Mouse (Mus musculus) lung, embryonic 15.5 days (tissue): ENCODE data around the gene Scn8a. TPM values are rescaled to one million over a fixed set of nuclear protein-coding genes. Genes with fewer than 3 reads are reported as not detected.

Source experiments
- ATAC-seq: fragments of 200-750 bp; cut with Nextera tagmentation; 2 replicates; pipeline ENCODE4 v1.8.0; 2017; ENCODE audit warnings: moderate number of reproducible peaks, borderline replicate concordance; ENCODE audit not compliant: low FRiP score, low TSS enrichment; ENCODE audit errors: extremely low read depth
- H3K27ac ChIP-seq: fragments of 300-500 bp; sonication (generic); 2 replicates; pipeline ENCODE4 v1.5.1; 2015; ENCODE audit warnings: moderate library complexity, mild to moderate bottlenecking, inconsistent platforms
- H3K27me3 ChIP-seq: fragments of 300-500 bp; sonication (generic); 2 replicates; pipeline ENCODE4 v1.6.1; 2015; ENCODE audit warnings: inconsistent platforms
- H3K36me3 ChIP-seq: fragments of 300-500 bp; sonication (generic); 2 replicates; pipeline ENCODE4 v1.6.1; 2015; ENCODE audit warnings: inconsistent platforms
- H3K4me1 ChIP-seq: fragments of 300-500 bp; sonication (generic); 2 replicates; pipeline ENCODE4 v1.6.1; 2015; ENCODE audit warnings: inconsistent platforms
- H3K4me2 ChIP-seq: fragments of 300-500 bp; sonication (generic); 2 replicates; pipeline ENCODE4 v1.6.1; 2015; ENCODE audit warnings: inconsistent platforms, mild to moderate bottlenecking, moderate library complexity
- H3K4me3 ChIP-seq: fragments of 300-500 bp; sonication (generic); 2 replicates; pipeline ENCODE4 v1.5.1; 2015; ENCODE audit warnings: mild to moderate bottlenecking, inconsistent platforms
- H3K9ac ChIP-seq: fragments of 300-500 bp; sonication (generic); 2 replicates; pipeline ENCODE4 v1.6.1; 2015; ENCODE audit warnings: inconsistent platforms
- H3K9me3 ChIP-seq: fragments of 300-500 bp; sonication (generic); 2 replicates; pipeline ENCODE4 v1.6.1; 2016; ENCODE audit warnings: inconsistent platforms
- WGBS: fragments of 180-500 bp; shearing (Covaris S2); methylation state at CpG from one replicate; pipeline ENCODE4 v1.1.7; 2015; 5-methylcytosine and 5-hydroxymethylcytosine counted together
- polyA plus RNA-seq: library from polyadenylated mRNA; unstranded; fragments of >200 nt; fragmentation: Nextera tagmentation; extraction: Ambion mirVana; gene quantifications from 2 replicates; pipeline ENCODE4 v1.2.1, GENCODE M21; 2015

Scn8a gene
- polyA plus RNA-seq, 1 experiment from 2014 or later: 1.4 TPM

DNA sequence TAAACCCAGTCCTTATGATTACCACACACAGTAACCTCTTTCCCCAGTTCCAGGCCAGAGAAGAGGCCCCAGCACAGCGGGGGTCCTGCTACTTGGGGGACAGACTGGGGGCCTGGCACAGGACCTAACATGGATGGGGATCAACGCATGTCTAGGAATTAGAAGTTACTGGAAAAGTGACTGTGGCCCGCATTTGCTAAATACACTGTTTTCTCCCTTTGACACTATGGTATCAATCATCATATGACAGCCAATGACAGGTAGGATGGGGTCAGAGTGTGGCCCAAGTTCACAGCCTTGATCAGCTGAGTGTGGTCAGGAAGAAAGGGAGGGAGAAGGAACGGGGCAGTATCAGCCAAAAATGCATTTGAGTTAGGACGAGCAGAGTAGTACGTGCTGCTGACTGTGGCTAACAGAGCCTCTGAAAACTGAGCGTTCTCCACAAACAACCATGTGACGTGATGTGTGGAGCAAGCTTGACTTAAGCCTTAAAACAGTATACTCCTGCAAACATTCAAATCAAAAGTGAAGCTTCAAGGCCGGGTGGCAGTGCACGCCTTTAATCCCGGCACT lies 190.7 kb downstream of the Scn8a start:
- Histone ChIP-seq H3K4me2 (no peak overlapping the region), H3K9me3 (no peaks in the 10 kb centered on the region), H3K4me3 (no peak overlapping the region), H3K27me3 (peaks cover 16% of the 10 kb centered on the region), H3K27ac (no peak overlapping the region), H3K4me1 (peaks cover 7% of the 10 kb centered on the region), H3K36me3 (no peaks in the 10 kb centered on the region), H3K9ac (no peak overlapping the region)
- 72% methylated on average over 11 of the region's 11 CpGs for WGBS
- ATAC-seq: no peak

DNA sequence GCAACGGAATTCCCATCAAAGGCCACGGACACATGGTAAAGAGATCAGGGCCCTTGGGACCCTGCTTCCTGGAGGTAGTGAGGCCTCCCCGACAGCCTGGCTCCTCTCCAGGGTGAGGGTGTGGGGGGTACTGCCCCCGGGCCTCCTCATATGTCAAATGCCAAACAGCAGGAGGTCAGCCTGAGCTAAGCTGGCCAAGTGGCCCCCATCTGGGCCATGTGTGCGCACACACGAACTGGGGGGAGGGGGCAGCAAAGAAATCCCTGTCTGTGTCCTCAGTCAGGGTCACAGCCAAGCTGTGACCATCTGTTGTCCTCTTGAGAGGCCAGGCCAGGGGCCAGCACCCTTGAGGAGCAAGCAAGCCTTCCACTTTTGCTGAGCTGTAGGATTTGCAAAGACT lies 195.4 kb downstream of the Scn8a start:
- WGBS: 30% methylated on average over 6 of the region's 6 CpGs
- no peak for ATAC-seq

DNA sequence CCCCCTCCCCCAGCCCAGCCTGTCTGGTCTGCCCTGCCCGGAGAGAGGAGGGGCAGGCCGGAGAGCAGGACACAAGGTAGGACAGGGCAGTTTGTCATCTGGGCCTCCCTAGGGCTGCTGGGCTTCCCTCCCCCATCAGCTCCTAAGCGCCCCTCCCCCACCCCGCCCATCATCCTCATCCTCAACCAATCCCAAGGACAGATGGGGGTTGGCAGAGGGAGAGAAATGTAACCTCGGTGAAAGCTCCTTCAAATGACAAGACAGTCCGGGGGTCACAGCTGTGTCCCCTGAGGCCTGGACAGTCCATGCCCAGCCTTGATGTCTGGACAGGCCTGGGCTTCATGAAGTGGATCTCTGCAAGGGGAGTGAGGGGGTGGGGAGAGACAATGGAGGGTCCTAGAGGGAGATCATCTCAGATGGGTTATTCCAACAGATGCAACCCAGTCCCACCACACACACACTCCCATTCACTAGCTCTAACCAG lies 196.7 kb downstream of the Scn8a start:
- Histone ChIP-seq H3K4me3 (no peak overlapping the region), H3K4me2 (no peak overlapping the region), H3K27me3 (no peaks in the 10 kb centered on the region), H3K9ac (peak overlapping the region; percentile 9; the same call in 1 of the 2 replicates), H3K4me1 (peaks cover 62% of the 10 kb centered on the region), H3K27ac (0 out of 2 replicates have a peak overlapping the region, but pooled peaks have one; percentile 15), H3K9me3 (no peaks in the 10 kb centered on the region), H3K36me3 (no peaks in the 10 kb centered on the region)
- no peak for ATAC-seq
- 28% methylated on average over 5 of the region's 6 CpGs for WGBS

More for the DNA sequence above, 195.4 kb downstream of the Scn8a start:
- no peaks in the 10 kb centered on the region for H3K36me3 ChIP-seq
- H3K9me3 ChIP-seq: no peaks in the 10 kb centered on the region
- H3K9ac ChIP-seq: no peak overlapping the region
- H3K27ac ChIP-seq: no peak overlapping the region
- H3K4me1 ChIP-seq: peaks cover 49% of the 10 kb centered on the region
- no peak overlapping the region for H3K4me2 ChIP-seq
- H3K4me3 ChIP-seq: no peak overlapping the region
- H3K27me3 ChIP-seq: no peaks in the 10 kb centered on the region

DNA sequence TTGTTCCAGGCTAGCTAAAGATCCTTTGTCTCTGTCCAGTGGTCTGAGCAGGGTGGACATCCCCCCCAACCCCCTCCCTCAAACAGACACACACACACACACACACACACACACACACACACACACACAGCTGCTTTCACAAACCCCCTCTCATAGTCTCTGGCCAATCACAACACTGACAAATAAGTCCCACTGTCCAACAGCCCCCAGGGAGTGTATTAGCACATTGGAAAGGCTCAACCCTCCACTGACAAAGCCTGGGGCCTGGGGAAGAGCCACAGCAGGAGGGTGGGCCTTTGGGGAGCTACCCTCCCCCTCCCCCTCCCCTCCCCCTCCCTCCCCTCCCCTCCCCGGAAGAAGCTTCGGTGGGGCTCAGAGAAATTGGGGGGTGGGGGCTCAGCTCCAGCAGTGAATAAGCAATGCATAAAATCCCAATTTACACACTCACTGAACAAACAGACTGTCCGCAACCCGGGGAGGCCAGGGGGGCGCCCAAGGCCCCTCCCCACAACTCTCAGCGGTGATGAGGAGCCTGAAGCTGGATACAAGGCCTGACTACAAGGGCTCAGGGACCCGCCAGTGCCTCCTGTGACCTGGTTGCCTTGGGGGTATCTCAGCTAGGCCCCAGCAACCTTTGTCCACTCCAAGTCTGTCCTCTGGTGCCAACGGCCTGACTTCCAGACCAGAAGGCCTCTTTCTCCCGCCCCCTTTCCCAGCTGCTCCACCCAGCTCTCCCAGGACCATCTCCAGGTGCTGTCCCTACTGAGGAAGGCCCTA lies 197.4 kb downstream of the Scn8a start:
- WGBS: 30% methylated on average over 7 of the region's 9 CpGs
- H3K4me1 ChIP-seq: peaks cover 67% of the 10 kb centered on the region
- no peaks in the 10 kb centered on the region for H3K27me3 ChIP-seq
- no peak overlapping the region for H3K4me3 ChIP-seq
- peak overlapping the region; percentile 58 for H3K27ac ChIP-seq
- H3K4me2 ChIP-seq: no peak overlapping the region
- H3K9ac ChIP-seq: no peak overlapping the region
- no peaks in the 10 kb centered on the region for H3K9me3 ChIP-seq
- no peaks in the 10 kb centered on the region for H3K36me3 ChIP-seq
- ATAC-seq: no peak

DNA sequence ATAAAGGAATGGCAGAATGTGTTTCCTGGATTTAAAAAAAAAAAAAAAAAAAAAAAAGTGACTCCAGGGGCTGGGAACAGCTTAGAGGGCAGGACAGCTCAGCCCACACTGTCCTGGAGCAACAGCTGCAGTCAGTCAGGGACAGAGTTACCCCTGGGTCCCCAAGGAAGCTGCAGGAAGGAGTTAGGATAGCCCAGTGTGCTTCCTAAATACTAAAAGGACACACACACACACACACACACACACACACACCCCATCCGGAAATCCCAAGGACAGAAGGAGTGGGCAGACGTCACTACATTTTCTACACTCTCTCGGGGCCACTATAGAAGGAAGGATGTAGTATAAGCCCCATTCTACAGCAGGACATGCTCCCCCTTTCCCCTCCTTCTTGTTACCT lies 198.4 kb downstream of the Scn8a start:
- no peaks in the 10 kb centered on the region for H3K36me3 ChIP-seq
- H3K4me3 ChIP-seq: no peak overlapping the region
- H3K27me3 ChIP-seq: no peaks in the 10 kb centered on the region
- H3K27ac ChIP-seq: peak overlapping the region; percentile 58
- peak; percentile 65; the same call in 1 of the 2 replicates for ATAC-seq
- no peak overlapping the region for H3K4me2 ChIP-seq
- H3K4me1 ChIP-seq: peaks cover 75% of the 10 kb centered on the region
- H3K9ac ChIP-seq: no peak overlapping the region
- WGBS: 24% methylated on average over 3 of the region's 3 CpGs
- H3K9me3 ChIP-seq: no peaks in the 10 kb centered on the region

DNA sequence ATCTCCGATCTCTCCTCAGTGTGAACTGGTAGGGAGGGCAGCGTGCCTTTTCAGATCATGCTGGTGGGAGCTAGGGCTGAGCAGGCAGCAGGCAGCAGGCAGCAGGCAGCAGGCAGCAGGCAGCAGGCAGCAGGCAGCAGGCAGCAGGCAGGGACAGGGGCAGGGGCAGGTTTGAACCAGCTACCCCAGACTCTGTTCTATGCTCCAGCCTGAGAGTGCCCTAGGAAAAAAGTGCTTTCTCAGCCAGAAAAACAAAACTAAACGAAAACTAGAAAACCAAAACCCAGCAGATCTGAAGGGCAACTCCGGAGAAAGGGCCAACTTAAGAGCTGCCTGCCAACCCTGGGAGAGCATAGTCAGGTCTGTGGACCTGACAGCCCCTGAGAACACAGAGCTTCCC lies 199.0 kb downstream of the Scn8a start:
- whole genome bisulfite sequencing: 46% methylated on average over 4 of the region's 4 CpGs
- Histone ChIP-seq H3K27me3 (no peaks in the 10 kb centered on the region), H3K4me2 (no peak overlapping the region), H3K4me1 (peaks cover 77% of the 10 kb centered on the region), H3K27ac (peak overlapping the region; percentile 53), H3K36me3 (no peaks in the 10 kb centered on the region), H3K9ac (no peak overlapping the region), H3K9me3 (no peaks in the 10 kb centered on the region), H3K4me3 (no peak overlapping the region)
- ATAC-seq: no peak

DNA sequence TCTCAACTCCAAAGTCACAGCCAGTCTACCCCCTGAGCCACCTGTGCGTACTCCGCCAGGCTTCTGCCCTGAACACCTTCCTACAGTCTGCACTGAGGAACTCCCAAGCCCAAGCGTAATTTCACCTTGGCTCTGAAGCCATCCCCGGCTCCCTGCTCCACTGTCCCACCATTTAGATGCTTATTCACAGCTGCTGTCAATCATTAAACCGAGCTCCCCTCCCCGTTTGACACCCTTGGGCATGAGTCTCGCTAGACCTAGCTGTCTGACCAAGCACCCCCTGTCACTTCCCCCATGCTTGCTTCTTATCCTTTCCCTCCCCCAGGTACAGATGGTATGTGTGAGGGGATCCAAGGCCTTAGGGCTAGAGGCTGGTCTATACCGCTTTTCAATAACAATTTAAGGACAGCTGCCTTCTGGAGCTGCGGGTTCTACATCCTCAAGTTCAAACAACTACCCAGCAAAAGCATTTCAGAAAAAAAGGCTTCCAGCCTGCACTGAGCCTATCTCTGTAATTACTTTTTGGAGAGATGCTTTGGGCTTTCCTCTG lies 200.1 kb downstream of the Scn8a start:
- no peak for ATAC-seq
- Histone ChIP-seq H3K27ac (peak overlapping the region; percentile 45), H3K4me2 (no peak overlapping the region), H3K27me3 (no peaks in the 10 kb centered on the region), H3K9ac (no peak overlapping the region), H3K36me3 (no peaks in the 10 kb centered on the region), H3K4me1 (peaks cover 82% of the 10 kb centered on the region), H3K4me3 (no peak overlapping the region), H3K9me3 (no peaks in the 10 kb centered on the region)
- 50% methylated on average over 9 of the region's 9 CpGs for WGBS

DNA sequence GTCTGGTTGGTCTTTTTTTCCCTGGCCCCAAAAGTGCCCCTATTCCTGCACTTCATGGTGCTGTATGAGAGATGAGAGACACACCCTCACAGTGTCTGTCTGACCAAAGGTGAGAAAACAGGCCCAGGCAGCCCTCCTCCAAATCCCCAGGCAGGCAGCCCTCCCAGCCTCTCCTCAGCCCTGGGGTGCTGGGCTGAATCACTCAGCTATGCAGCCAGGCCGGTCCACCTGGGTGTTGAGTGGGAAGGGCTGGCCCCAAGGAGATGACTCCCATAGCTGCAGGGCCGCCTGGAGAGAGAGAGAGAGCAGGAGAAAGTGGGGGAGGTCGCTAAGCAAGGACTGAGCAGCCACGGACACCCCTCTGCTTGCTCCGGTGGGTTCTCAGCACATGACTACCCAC lies 201.1 kb downstream of the Scn8a start:
- ATAC-seq: peak; percentile 13; the same call in 1 of the 2 replicates
- H3K9me3 ChIP-seq: no peaks in the 10 kb centered on the region
- H3K4me3 ChIP-seq: no peak overlapping the region
- no peak overlapping the region for H3K4me2 ChIP-seq
- 26% methylated on average over 5 of the region's 5 CpGs for WGBS
- H3K9ac ChIP-seq: no peak overlapping the region
- peak overlapping the region; percentile 45 for H3K27ac ChIP-seq
- 0 out of 2 replicates have a peak, but pooled peaks cover under 1% of the 10 kb centered on the region for H3K27me3 ChIP-seq
- H3K36me3 ChIP-seq: no peaks in the 10 kb centered on the region
- peaks cover 78% of the 10 kb centered on the region for H3K4me1 ChIP-seq

DNA sequence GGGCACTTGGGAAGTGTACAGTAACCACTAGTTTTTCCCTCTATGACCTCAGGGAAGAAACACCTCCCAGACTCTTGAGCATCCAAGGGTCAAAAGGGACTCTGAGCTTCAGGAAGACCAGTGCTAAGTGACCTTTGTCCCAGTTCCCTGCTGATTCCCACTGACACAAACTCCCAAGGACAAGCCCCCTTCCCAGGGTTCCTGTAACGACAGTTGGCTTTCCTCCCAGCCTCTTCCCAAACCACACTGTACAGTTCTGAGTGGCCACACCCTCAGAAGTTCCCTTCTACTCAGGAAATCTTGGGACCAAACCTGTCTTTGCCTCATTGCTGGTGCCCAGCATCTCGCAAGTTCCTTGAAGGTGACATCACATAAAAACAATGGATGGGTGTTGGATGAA lies 203.1 kb downstream of the Scn8a start:
- H3K36me3 ChIP-seq: no peaks in the 10 kb centered on the region
- no peak overlapping the region for H3K9ac ChIP-seq
- peaks cover 73% of the 10 kb centered on the region for H3K4me1 ChIP-seq
- H3K4me3 ChIP-seq: no peak overlapping the region
- no peak overlapping the region for H3K4me2 ChIP-seq
- H3K27me3 ChIP-seq: peaks cover 6% of the 10 kb centered on the region; the same call in 1 of the 2 replicates
- no peak for ATAC-seq
- no peaks in the 10 kb centered on the region for H3K9me3 ChIP-seq
- no peak overlapping the region for H3K27ac ChIP-seq
- whole genome bisulfite sequencing: 48% methylated on average over 2 of the region's 2 CpGs

DNA sequence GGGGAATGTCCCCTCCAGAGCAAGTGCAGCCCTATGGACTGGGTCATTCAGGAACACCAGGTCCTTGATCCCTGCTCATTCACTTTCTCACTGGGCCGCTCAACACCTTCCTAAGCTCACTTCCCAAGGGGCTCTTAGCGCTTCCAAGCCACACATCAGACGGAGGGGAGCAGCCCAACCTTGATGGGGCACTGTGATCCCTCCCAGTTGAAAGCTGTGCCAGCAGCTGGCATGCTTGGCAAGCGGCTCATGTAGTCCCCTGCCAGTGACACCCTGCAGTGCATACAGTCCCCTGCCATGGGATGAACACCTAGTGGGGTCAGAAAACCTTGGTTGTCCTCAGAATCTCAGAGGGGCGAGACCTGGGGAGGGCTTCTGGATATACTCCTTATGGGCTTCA lies 204.4 kb downstream of the Scn8a start:
- no peak overlapping the region for H3K27ac ChIP-seq

DNA sequence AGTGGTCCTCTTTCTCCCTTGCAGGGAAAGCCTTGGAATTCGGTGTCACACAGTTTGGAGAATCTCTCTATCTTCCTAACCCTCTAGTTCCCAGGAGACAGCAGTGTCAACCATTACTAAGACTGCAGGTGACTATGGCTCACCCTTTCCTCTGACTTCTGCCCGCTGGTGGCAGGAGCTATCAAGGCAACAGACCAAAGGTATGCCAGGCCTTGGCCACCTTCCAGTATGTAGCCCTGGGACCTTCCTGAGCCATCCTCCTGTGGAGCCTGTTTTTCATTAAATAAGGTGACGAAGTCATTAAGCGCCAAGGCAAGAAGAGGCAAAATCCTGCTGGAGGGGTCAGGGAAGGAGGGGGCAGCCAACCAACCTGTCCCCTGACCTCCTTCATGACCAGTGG lies 205.5 kb downstream of the Scn8a start:
- no peak overlapping the region for H3K4me3 ChIP-seq
- ATAC-seq: no peak
- H3K36me3 ChIP-seq: no peaks in the 10 kb centered on the region
- H3K9ac ChIP-seq: no peak overlapping the region
- H3K9me3 ChIP-seq: no peaks in the 10 kb centered on the region
- H3K27ac ChIP-seq: no peak overlapping the region
- peaks cover 6% of the 10 kb centered on the region; the same call in 1 of the 2 replicates for H3K27me3 ChIP-seq
- WGBS: 81% methylated on average over 4 of the region's 4 CpGs
- H3K4me1 ChIP-seq: peaks cover 61% of the 10 kb centered on the region
- H3K4me2 ChIP-seq: no peak overlapping the region

More for the DNA sequence above, 204.4 kb downstream of the Scn8a start:
- WGBS: 80% methylated on average over 5 of the region's 5 CpGs
- no peaks in the 10 kb centered on the region for H3K9me3 ChIP-seq
- H3K27me3 ChIP-seq: peaks cover 6% of the 10 kb centered on the region; the same call in 1 of the 2 replicates
- peaks cover 67% of the 10 kb centered on the region for H3K4me1 ChIP-seq
- H3K36me3 ChIP-seq: no peaks in the 10 kb centered on the region
- H3K4me3 ChIP-seq: no peak overlapping the region
- no peak overlapping the region for H3K9ac ChIP-seq
- no peak overlapping the region for H3K4me2 ChIP-seq
- ATAC-seq: no peak

DNA sequence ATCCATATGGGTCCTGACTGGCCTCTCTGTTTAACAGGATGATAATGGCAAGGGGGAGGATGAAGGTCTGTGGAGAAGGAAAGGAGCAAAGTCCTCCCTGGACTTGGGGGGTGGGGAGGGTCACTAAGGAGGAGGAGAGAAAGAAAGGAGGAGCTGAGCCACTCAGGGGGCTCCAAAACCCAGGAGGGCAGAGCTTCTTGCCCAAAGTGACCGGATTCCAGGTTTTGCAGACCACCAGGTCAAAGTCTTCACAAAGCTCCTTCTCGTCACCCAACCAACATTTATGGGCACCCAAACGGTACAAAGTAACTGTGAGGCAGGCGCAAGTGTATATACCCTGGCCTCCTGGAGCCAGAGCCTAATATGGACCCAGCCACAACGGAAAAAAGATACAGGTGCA lies 206.0 kb downstream of the Scn8a start:
- Histone ChIP-seq H3K27ac (no peak overlapping the region), H3K4me1 (peaks cover 60% of the 10 kb centered on the region), H3K4me3 (no peak overlapping the region), H3K36me3 (no peaks in the 10 kb centered on the region), H3K9me3 (no peaks in the 10 kb centered on the region), H3K4me2 (peak overlapping the region; percentile 86; the same call in 1 of the 2 replicates), H3K9ac (no peak overlapping the region), H3K27me3 (peaks cover 6% of the 10 kb centered on the region; the same call in 1 of the 2 replicates)
- no peak for ATAC-seq
- 74% methylated on average over 5 of the region's 5 CpGs for WGBS
